Mouse (Mus musculus) megakaryocyte-erythroid progenitor cell, adult 5-6 weeks (primary cell): ENCODE measurements around the gene Ttc23l. TPM values are rescaled to one million over a fixed set of nuclear protein-coding genes. Genes with fewer than 3 reads are reported as not detected.
"Not testable (repeated sequence)": the region's sequence is repeated elsewhere in the genome, so short reads cannot be mapped to it uniquely, and the experiment has no call there.

Source experiments
- ATAC-seq: replicated peaks from 2 replicates; pipeline ENCODE4 v1.8.0; 2016; ENCODE audit warnings: mild to moderate bottlenecking, inconsistent platforms; ENCODE audit not compliant: severe bottlenecking, poor library complexity, low FRiP score, low TSS enrichment
- total RNA-seq, 2 experiments: library from RNA; stranded (forward) in 1 of 2; stranded (reverse) in 1 of 2; fragments of 200-1000, 215-1000 nt in 1 of 2; fragments of >200 nt in 1 of 2; fragmentation: Nextera tagmentation in 1 of 2; gene quantifications; 2 replicates each; pipeline ENCODE4 v1.2.3; 2014 to 2017

Ttc23l gene
- total RNA-seq, 2 experiments from 2014 or later, result not detected

GRCm38 (mm10) chr15:10531352-10531751, 27.1 kb downstream of the Ttc23l start:
- ATAC-seq, result peak; percentile 99

- no peak for ATAC-seq
Observed at GRCm38 (mm10) chr15:10525896-10526295, 32.6 kb downstream of the Ttc23l start.

GRCm38 (mm10) chr15:10515166-10515565, 43.3 kb downstream of the Ttc23l start:
- no peak for ATAC-seq

- no peak for ATAC-seq
Observed at GRCm38 (mm10) chr15:10506099-10506498, 52.4 kb downstream of the Ttc23l start.

- ATAC-seq, result peak; percentile 75
Observed at GRCm38 (mm10) chr15:10500838-10501719, 57.4 kb downstream of the Ttc23l start.

GRCm38 (mm10) chr15:10500035-10500434, 58.4 kb downstream of the Ttc23l start:
- ATAC-seq, result peak; percentile 92

- 0 out of 2 replicates have a peak, but pooled peaks have one; percentile 16 for ATAC-seq
Observed at GRCm38 (mm10) chr15:10499593-10499992, 58.9 kb downstream of the Ttc23l start.

GRCm38 (mm10) chr15:10496696-10497095, 61.8 kb downstream of the Ttc23l start:
- ATAC-seq, result not testable (repeated sequence)

- no peak for ATAC-seq
Observed at GRCm38 (mm10) chr15:10495944-10496343, 62.5 kb downstream of the Ttc23l start.

- ATAC-seq, result no peak
Observed at GRCm38 (mm10) chr15:10490101-10490500, 68.4 kb downstream of the Ttc23l start.

- ATAC-seq, result 0 out of 2 replicates have a peak, but pooled peaks have one; percentile 5
Observed at GRCm38 (mm10) chr15:10487246-10487645, 71.2 kb downstream of the Ttc23l start.

- peak; percentile 61 for ATAC-seq
Observed at GRCm38 (mm10) chr15:10486365-10486839, 72.1 kb downstream of the Ttc23l start.

GRCm38 (mm10) chr15:10485484-10486364, 72.7 kb downstream of the Ttc23l start, which contains the start of the genes Brix1 and Rad1:
Gene Brix1, minus strand, starts transcription at chr15:10485947.
Gene Rad1, plus strand, starts transcription at chr15:10486018.
- peak; percentile 97 for ATAC-seq

- ATAC-seq, result no peak
Observed at GRCm38 (mm10) chr15:10470941-10471340, 87.5 kb downstream of the Ttc23l start.

- peak; percentile 93 for ATAC-seq
Observed at GRCm38 (mm10) chr15:10470151-10470831, 88.2 kb downstream of the Ttc23l start, which contains the start of gene Dnajc21. Gene Dnajc21, minus strand, starts transcription at chr15:10470516.

- peak; percentile 17; the same call in 1 of the 2 replicates for ATAC-seq
Observed at GRCm38 (mm10) chr15:10469641-10470150, 88.8 kb downstream of the Ttc23l start.

GRCm38 (mm10) chr15:10468761-10469160, 89.7 kb downstream of the Ttc23l start:
- ATAC-seq, result no peak

GRCm38 (mm10) chr15:10464678-10465077, 93.8 kb downstream of the Ttc23l start:
- peak; percentile 82 for ATAC-seq

- ATAC-seq, result peak; percentile 74
Observed at GRCm38 (mm10) chr15:10463555-10463954, 94.9 kb downstream of the Ttc23l start.
